Mouse (Mus musculus) small intestine, adult 2 months (tissue): ENCODE results near the gene Fnbp1l. TPM values are rescaled to one million over a fixed set of nuclear protein-coding genes. Genes with fewer than 3 reads are reported as not detected.

Experiments
- H3K27ac ChIP-seq: fragments of 200-500 bp; 2 replicates; pipeline ENCODE4 v1.5.1; 2012; ENCODE audit warnings: low read depth, low read length, control low read depth, inconsistent platforms; ENCODE audit not compliant: insufficient read depth
- H3K27me3 ChIP-seq: fragments of 200-500 bp; 2 replicates; pipeline ENCODE4 v1.6.1; 2012; ENCODE audit warnings: mild to moderate bottlenecking, moderate library complexity, low read length, inconsistent platforms; ENCODE audit not compliant: control insufficient read depth, insufficient read depth
- H3K36me3 ChIP-seq: fragments of 200-500 bp; 2 replicates; pipeline ENCODE4 v1.6.1; 2012; ENCODE audit warnings: mild to moderate bottlenecking, low read length, control low read depth, inconsistent platforms; ENCODE audit not compliant: control insufficient read depth, insufficient read depth
- H3K4me1 ChIP-seq: fragments of 200-500 bp; 2 replicates; pipeline ENCODE4 v1.6.1; 2012; ENCODE audit warnings: low read length, inconsistent platforms, mixed read lengths; ENCODE audit not compliant: control insufficient read depth, insufficient read depth, insufficient read length
- H3K4me3 ChIP-seq: fragments of 200-500 bp; 2 replicates; pipeline ENCODE4 v1.5.1; 2012; ENCODE audit warnings: low read depth, mild to moderate bottlenecking, control low read depth, inconsistent platforms, low read length, moderate library complexity
- CTCF ChIP-seq: fragments of 200-500 bp; IDR thresholded peaks from 2 replicates; pipeline ENCODE4 v1.5.1; 2012; ENCODE audit warnings: low read depth, mild to moderate bottlenecking, control low read depth, inconsistent platforms, low read length, moderate library complexity, mixed read lengths; ENCODE audit not compliant: insufficient replicate concordance, insufficient read length; ENCODE audit errors: extremely low read depth
- POLR2A ChIP-seq: fragments of 200-500 bp; IDR thresholded peaks from 2 replicates; pipeline ENCODE4 v1.6.1; 2012; ENCODE audit warnings: low read depth, mild to moderate bottlenecking, control low read depth, inconsistent platforms, low read length, moderate library complexity
- WGBS: fragments of 180-500 bp; shearing (Covaris S2); methylation state at CpG from one replicate; pipeline ENCODE4 v1.1.7; 2018; 5-methylcytosine and 5-hydroxymethylcytosine counted together
- polyA plus RNA-seq: library from polyadenylated mRNA; depleted of rRNA; stranded (reverse); fragments of >200 nt; gene quantifications from 2 replicates; pipeline ENCODE4 v1.2.3, GENCODE M21; 2012

Gene Fnbp1l
- polyA plus RNA-seq, 1 experiment = 9.0 TPM

DNA sequence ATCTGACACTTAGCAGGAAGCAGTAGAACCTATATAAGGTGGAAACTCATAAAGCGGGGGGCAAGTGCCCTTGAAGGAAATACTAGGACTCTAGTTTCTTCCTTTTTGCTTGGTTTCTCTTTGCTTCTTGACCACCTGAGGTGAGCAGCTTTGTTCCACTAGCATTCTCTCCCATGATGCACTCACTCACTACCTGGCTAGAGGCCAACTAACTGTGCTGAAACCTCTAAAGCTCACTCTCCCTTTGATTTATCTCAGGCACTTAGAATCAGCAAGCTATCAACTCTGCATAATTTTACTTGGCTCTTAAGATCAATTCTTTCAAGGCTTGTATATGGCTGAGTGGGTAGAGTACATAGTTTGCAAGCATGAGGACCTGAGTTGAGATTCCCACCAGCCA is 17.1 kb downstream of the Fnbp1l start:
- TF ChIP-seq POLR2A (no peak), CTCF (no peak)
- no peak overlapping the region for H3K27ac ChIP-seq
- H3K4me1 ChIP-seq = peaks cover 13% of the 10 kb centered on the region; the same call in 1 of the 2 replicates
- WGBS = 100% methylated on average over 1 of the region's 1 CpGs
- H3K4me3 ChIP-seq = no peak overlapping the region
- H3K36me3 ChIP-seq = 0 out of 2 replicates have a peak, but pooled peaks cover 1% of the 10 kb centered on the region
- no peaks in the 10 kb centered on the region for H3K27me3 ChIP-seq

DNA sequence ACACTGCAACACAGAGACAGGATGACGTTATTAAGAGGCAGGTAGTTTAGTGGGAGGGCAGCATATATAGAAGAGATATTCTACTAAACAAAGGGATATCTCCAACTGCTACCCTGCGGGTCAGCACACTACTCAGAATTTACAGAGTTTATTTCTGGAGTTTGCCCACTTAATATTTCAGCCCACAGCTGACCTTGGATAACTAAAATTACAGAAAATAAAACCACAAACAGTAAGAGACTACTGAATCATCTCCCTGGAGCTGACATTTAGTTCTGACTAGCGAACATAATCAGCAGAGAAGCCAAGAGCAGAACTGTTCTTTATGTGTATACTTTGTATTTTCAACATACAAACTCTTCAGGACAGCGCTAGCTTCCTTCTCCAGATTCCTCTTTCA is 20.2 kb downstream of the Fnbp1l start:
- H3K4me3 ChIP-seq = no peak overlapping the region
- WGBS = 70% methylated on average over 4 of the region's 4 CpGs
- H3K4me1 ChIP-seq = peaks cover 6% of the 10 kb centered on the region; the same call in 1 of the 2 replicates
- H3K27ac ChIP-seq = no peak overlapping the region
- no peaks in the 10 kb centered on the region for H3K27me3 ChIP-seq
- TF ChIP-seq POLR2A (no peak), CTCF (no peak)
- peaks cover 1% of the 10 kb centered on the region; the same call in 1 of the 2 replicates for H3K36me3 ChIP-seq

DNA sequence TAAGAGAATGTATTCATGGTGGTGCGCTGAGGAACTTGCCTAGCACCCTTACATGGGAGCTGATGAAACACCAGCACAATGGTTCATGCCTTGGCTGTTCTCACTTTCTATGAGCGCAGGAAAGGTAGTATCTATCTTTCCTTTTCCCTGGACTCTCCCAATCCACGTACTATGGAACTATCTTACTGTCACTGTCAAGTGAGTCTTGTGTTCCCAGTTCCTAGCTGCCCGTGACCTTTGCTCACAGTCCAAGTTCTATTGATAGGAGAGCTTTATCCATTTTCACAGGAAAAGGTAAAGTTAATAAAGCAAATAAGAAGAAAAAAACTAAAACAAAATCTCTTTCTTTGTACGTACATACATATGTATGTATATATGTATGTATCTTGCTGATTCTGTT is 28.7 kb downstream of the Fnbp1l start:
- Histone ChIP-seq H3K27me3 (no peaks in the 10 kb centered on the region), H3K36me3 (peaks cover 6% of the 10 kb centered on the region), H3K4me3 (no peak overlapping the region), H3K4me1 (peaks cover 10% of the 10 kb centered on the region), H3K27ac (peak overlapping the region; percentile 82)
- WGBS = 44% methylated on average over 5 of the region's 5 CpGs
- TF ChIP-seq CTCF (no peak), POLR2A (no peak)

DNA sequence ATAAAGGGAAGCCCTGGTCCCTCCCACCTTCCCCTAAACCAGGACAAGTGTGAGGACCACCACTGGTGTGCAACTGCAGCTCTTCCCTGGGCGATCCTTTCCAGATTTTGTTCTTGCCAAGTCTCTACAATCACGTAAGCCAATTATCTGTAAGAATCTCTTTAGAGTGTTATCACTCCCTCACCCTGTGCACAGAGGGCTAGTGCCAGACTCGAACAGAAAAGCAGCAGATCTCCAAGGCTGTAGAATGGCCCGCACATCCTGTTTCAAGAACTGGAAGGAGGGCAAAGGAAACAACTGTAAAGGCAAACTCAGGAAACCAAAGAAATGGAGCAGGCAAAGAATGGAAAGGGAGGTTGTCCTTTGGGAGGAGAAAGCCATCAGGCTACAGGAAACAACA is 29.2 kb downstream of the Fnbp1l start:
- H3K4me1 ChIP-seq = peaks cover 10% of the 10 kb centered on the region
- TF ChIP-seq CTCF = no peak
- TF ChIP-seq POLR2A = no peak
- H3K4me3 ChIP-seq = no peak overlapping the region
- peaks cover 6% of the 10 kb centered on the region for H3K36me3 ChIP-seq
- no peaks in the 10 kb centered on the region for H3K27me3 ChIP-seq
- 18% methylated on average over 4 of the region's 4 CpGs for WGBS
- H3K27ac ChIP-seq = peak overlapping the region; percentile 82

DNA sequence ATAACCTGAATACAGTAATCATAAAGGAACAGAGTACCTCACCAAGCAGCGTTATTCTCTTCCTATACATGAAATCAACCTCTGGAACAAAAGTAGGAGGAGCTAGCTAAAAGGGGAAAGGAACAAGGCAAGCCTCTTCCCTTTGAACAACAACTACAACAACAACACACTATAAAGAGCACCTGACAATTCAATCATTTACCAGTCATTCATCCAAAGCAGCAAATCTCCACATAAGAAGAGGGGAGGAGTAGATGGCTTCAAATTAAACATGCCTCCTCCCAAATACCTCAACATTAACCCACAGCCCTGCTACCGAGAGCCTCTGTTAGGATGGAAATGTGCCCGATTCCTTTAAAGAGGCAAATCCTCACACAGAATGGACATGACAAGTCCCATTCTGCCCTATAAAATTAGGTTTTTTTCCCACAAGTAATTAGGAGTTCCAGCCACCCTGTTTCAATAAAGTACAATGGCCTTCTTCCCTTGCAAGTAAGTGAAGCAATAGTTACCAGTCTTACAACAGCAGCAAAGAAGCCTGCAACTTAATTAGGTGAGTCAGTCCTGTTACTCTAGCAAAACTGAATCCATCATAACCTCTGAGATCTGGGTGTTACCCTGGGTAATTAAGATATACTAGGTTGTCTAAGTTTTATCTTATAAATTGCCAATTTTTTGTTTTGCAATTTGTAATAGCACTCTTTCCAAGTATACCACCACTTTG is 32.4 kb downstream of the Fnbp1l start:
- 75% methylated on average over 3 of the region's 3 CpGs for WGBS
- H3K4me3 ChIP-seq = no peak overlapping the region
- TF ChIP-seq POLR2A (no peak), CTCF (no peak)
- peaks cover 10% of the 10 kb centered on the region for H3K4me1 ChIP-seq
- no peak overlapping the region for H3K27ac ChIP-seq
- H3K27me3 ChIP-seq = no peaks in the 10 kb centered on the region
- peaks cover 6% of the 10 kb centered on the region for H3K36me3 ChIP-seq

DNA sequence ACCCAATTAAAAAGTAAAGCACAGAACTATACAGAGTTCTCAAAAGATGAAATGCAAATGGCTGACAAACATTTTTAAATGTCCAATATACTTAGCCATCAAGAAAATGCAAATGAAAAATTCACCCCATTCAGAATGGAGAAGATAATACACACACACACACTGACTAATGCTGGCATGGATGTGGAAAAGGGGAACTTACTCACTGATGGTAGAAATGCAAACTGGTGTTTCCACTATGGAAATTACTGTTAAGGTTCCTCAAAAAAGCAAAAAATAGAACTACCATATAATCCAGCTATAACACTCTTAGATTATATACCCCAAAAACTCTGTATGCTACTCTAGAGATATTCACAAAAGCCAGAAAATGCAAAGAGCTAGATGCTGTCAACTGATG is 42.2 kb downstream of the Fnbp1l start:
- Histone ChIP-seq H3K4me1 (peaks cover 3% of the 10 kb centered on the region; the same call in 1 of the 2 replicates), H3K27ac (no peak overlapping the region), H3K4me3 (no peak overlapping the region), H3K27me3 (no peaks in the 10 kb centered on the region), H3K36me3 (no peaks in the 10 kb centered on the region; the same call in 1 of the 2 replicates)
- TF ChIP-seq POLR2A = no peak
- TF ChIP-seq CTCF = no peak

DNA sequence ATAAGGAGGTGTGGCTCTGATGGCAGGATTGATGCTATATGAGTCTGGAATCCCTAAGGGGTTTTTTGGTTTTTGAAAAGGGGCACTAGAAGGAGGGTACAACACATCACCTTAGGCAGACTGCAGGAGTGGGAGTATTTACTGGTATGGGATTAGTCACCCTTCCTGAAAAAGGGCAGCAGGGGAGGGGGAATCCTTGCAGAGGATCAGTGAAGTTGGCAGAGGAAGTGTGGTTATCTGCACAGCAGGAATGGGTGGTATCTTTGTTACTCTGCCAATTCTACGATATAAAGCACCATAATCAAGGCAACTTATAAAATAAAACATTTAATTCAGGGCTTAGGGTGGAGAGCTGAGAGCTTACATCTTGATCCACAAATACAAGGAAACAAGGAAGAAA is 44.6 kb downstream of the Fnbp1l start:
- H3K4me3 ChIP-seq = no peak overlapping the region
- H3K4me1 ChIP-seq = peaks cover 3% of the 10 kb centered on the region; the same call in 1 of the 2 replicates
- TF ChIP-seq POLR2A (no peak), CTCF (no peak)
- no peaks in the 10 kb centered on the region; the same call in 1 of the 2 replicates for H3K36me3 ChIP-seq
- WGBS = 63% methylated on average over 1 of the region's 1 CpGs
- H3K27ac ChIP-seq = no peak overlapping the region
- H3K27me3 ChIP-seq = no peaks in the 10 kb centered on the region
